Mouse (Mus musculus) heart, postnatal 4 days (tissue): ENCODE measurements around the gene H2al1i. TPM values are rescaled to one million over a fixed set of nuclear protein-coding genes. Genes with fewer than 3 reads are reported as not detected.
"Not testable (repeated sequence)": the region's sequence is repeated elsewhere in the genome, so short reads cannot be mapped to it uniquely, and the experiment has no call there.

ENCODE experiments used
- DNase-seq: peaks from one replicate; pipeline ENCODE4 v3.0.0; 2021
- total RNA-seq, 2 experiments: library from RNA; stranded (reverse); gene quantifications; 2 replicates each; pipeline ENCODE4 v1.2.3; 2021

H2al1i gene
- total RNA-seq, result not detected

GRCm38 (mm10) chrX:11324359-11324758 lies at the start of gene H2al1i:
Gene H2al1i, plus strand, starts transcription at chrX:11324659.
- DNase-seq, result not testable (repeated sequence)

DNA sequence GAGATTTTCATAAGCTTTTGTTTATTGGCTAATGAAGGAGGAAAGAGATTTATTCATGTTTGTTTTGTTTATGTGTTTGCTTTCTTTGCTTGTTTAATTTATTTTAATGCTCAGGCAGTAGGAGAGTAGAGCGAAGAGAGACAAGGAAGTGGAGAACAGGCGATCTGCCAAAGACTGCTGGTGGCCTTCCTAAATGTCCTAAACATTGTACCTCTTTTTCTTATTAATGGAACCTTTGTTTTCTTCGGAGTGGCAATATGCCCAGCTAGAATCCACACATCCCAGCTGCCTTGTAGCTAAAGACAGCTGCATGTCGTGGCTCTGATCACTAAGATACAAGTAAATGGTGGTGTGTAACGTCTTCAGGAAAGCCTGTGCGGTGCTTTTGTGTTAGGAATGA lies 47.4 kb upstream of the H2al1i start:
- DNase-seq, result no peak

- no peak for DNase-seq
Measured at GRCm38 (mm10) chrX:11280741-11281140, 43.7 kb upstream of the H2al1i start.

DNA sequence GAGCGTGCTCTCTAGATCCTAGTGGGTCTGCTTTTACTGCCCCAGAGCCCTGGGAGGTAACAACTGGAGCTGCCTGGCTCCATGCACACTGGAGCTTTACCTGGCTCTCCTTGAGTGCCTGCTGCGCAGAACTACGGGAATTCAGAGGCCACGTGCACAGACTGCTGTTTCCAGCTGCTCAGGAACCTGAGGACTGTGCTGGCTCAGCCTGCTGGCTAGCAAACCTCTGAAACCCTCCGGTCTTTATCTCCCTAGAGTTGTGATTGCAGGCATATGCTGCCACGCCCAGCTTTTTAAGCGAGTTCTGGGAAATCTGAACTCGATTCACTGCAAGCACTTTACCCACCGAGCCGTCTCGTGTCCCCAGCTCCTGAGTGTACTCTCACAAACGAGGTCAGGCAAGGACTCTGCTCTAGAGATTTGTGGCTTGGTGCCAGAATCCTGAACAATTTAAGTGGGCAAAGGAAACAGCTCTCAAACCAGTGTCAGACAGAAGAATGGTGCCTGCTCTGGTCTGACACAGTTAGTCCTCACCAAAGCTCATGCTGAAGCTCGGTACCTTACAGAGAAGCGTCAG lies 36.1 kb upstream of the H2al1i start:
- DNase-seq, result peak; percentile 55

DNA sequence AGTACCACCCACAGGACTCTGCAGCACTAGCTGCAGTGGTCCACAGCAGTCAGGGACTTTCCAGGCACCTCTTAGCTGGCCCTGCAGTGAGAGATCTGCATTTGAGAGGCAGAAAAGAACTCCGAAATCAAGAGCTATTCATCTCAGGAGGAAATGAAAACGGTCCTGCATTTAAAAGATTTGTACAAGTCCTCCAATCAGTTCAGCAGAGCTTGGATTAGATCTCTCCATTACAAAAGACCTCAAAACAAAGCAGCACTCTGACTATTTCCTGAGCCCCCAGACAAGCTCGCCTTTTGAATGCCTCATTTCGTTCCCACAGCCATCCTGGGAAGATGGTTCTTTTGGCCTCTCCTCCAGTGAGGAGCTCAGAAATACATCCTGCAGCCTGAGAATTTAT lies 35.2 kb upstream of the H2al1i start:
- DNase-seq, result no peak

- DNase-seq, result not testable (repeated sequence)
Measured at GRCm38 (mm10) chrX:11298957-11299356, 25.5 kb upstream of the H2al1i start, which contains the start of gene H2al1a. Gene H2al1a, plus strand, starts transcription at chrX:11299257.

- DNase-seq, result not testable (repeated sequence)
Measured at GRCm38 (mm10) chrX:11302132-11302531, 22.3 kb upstream of the H2al1i start, which contains the start of gene H2al1b. Gene H2al1b, plus strand, starts transcription at chrX:11302432.

GRCm38 (mm10) chrX:11305355-11305754 lies 19.1 kb upstream of the H2al1i start, which contains the start of gene H2al1c:
Gene H2al1c, plus strand, starts transcription at chrX:11305655.
- not testable (repeated sequence) for DNase-seq

DNA sequence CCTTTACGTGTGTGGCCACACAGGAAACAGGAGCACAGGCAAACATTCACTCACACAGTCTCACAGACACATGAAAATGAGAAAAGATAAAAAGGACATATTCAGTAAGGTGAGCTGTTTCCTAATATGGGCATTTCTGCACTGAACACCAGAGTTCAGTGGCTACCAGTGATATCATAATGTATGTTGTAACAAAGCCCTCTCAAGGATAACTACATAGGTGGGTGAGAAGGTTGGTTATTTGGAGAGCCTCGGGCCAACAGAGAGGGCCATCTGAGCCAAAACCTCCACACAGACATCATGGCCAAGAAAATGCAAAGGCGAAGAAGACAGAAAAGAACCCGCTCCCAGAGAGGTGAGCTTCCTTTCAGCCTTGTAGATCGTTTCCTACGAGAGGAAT lies 15.9 kb upstream of the H2al1i start, which contains the start of gene H2al1d:
TSS of gene H2al1d (plus strand) at position 301 of the 400 bp plus-strand sequence.
- DNase-seq, result not testable (repeated sequence)

- not testable (repeated sequence) for DNase-seq
Measured at GRCm38 (mm10) chrX:11311634-11312033, 12.8 kb upstream of the H2al1i start, which contains the start of gene H2al1e. Gene H2al1e, plus strand, starts transcription at chrX:11311934.

DNA sequence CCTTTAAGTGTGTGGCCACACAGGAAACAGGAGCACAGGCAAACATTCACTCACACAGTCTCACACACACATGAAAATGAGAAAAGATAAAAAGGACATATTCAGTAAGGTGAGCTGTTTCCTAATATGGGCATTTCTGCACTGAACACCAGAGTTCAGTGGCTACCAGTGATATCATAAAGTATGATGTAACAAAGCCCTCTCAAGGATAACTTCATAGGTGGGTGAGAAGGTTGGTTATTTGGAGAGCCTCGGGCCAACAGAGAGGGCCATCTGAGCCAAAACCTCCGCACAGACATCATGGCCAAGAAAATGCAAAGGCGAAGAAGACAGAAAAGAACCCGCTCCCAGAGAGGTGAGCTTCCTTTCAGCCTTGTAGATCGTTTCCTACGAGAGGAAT lies 9.6 kb upstream of the H2al1i start, which contains the start of gene H2al1f:
TSS of gene H2al1f (plus strand) at position 301 of the 400 bp plus-strand sequence.
- DNase-seq, result not testable (repeated sequence)

GRCm38 (mm10) chrX:11317956-11318355 lies 6.5 kb upstream of the H2al1i start, which contains the start of gene H2al1g:
Gene H2al1g, plus strand, starts transcription at chrX:11318256.
- DNase-seq, result not testable (repeated sequence)

DNA sequence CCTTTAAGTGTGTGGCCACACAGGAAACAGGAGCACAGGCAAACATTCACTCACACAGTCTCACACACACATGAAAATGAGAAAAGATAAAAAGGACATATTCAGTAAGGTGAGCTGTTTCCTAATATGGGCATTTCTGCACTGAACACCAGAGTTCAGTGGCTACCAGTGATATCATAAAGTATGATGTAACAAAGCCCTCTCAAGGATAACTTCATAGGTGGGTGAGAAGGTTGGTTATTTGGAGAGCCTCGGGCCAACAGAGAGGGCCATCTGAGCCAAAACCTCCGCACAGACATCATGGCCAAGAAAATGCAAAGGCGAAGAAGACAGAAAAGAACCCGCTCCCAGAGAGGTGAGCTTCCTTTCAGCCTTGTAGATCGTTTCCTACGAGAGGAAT lies 3.3 kb upstream of the H2al1i start, which contains the start of gene H2al1h:
TSS of gene H2al1h (plus strand) at position 301 of the 400 bp plus-strand sequence.
- DNase-seq, result not testable (repeated sequence)

GRCm38 (mm10) chrX:11327522-11327921 lies 3.1 kb downstream of the H2al1i start, which contains the start of gene H2al1j:
Gene H2al1j, plus strand, starts transcription at chrX:11327822.
- DNase-seq, result not testable (repeated sequence)

DNA sequence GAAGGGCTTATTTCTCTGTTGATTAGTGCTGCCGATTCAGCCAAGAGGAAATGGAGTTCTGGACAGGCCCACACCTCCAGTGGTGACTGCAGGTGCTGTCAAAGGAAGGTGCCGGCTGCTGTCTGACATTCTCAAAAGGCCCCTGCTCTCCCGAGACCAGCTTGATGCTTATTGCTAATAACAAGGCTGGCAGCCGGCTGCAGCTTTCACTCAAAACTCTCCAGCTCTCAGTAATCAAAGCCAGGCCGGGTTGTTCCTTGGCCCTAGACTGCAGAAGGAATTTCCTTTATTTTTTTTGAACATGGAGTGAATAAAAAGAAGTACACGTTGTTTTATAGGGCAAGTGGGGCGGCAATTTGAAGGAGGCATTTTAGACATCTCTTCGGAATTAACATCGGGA lies 21.3 kb downstream of the H2al1i start:
- DNase-seq, result no peak

DNA sequence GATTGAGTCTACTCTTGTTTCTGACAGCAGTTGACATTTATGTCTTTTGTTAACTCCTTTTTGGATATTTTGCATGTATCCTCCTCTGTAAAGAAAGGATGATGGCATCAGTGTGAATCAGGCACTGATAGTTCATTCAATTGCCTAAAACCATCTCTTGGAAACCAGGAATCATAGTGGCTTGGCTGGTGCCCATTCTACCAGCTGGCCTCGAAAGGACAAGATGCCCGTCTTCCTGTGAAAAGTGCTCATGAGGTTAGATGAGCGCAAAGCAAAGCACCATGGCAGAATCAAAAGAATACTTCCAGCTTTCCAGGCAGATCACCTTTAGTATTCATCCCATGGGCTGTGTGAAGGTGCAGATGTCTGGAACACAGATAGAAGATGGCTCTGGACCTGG lies 22.3 kb downstream of the H2al1i start:
- no peak for DNase-seq

- no peak for DNase-seq
Measured at GRCm38 (mm10) chrX:11360823-11361222, 36.4 kb downstream of the H2al1i start.

GRCm38 (mm10) chrX:11361261-11361660 lies 36.8 kb downstream of the H2al1i start:
- DNase-seq, result no peak

DNA sequence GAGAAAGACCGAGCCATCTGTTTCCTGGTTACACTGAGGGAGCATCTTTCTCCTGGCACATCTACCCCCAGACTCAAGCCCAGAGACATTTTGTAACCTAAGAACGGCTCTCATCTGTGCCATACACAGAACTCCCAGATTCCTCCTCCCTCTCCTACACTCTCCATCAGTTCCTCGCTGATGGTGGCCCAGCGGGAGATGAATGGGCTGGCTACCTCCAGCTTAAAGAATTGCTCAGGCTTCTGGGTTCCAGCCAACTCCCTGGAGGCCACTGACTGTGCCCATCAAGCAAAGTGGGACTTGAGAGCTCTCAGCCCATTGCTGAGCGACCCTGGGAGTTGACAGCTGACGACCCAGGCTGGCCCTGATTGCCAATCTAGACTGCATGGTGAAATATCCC lies 39.4 kb downstream of the H2al1i start:
- DNase-seq, result no peak

DNA sequence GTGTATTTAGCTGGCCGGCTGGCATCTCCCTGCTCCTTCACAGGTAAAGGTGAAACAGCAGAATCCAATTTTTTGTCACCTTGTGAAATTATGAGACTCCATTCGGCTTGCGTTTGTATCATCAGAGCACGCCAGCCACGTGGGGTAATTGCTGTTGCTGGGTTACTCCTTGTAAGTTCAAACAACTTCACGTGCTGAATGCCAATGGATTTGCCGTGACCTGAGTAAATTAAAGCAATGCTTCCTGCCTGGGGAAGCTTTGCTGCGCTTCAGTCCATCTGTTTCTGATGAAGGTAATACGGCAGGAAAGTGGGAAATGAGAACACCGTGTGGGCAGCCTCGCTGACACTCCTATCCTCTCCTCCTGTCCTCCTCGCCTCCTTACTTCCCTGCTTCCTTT lies 40.7 kb downstream of the H2al1i start:
- DNase-seq, result no peak
